Mouse (Mus musculus): ENCODE measurements around the gene Rpa2.

The Rpa2 gene

GRCm38 (mm10) chr4:132805146-132805545, 37.0 kb downstream of the Rpa2 start:
- no peak for DNase-seq

GRCm38 (mm10) chr4:132805599-132806197, 37.6 kb downstream of the Rpa2 start:
- DNase-seq = no peak

GRCm38 (mm10) chr4:132806620-132807191, 38.6 kb downstream of the Rpa2 start:
- no peak for DNase-seq

GRCm38 (mm10) chr4:132807771-132808641, 39.9 kb downstream of the Rpa2 start:
- DNase-seq = no peak

GRCm38 (mm10) chr4:132809621-132810020, 41.5 kb downstream of the Rpa2 start:
- DNase-seq = no peak

GRCm38 (mm10) chr4:132816404-132816803, 48.3 kb downstream of the Rpa2 start:
- no peak for DNase-seq

- no peak for DNase-seq
Observed at GRCm38 (mm10) chr4:132816855-132817254, 48.7 kb downstream of the Rpa2 start.

- DNase-seq = no peak
Observed at GRCm38 (mm10) chr4:132818442-132818841, 50.3 kb downstream of the Rpa2 start.

GRCm38 (mm10) chr4:132823614-132824366, 55.7 kb downstream of the Rpa2 start:
- peak; percentile 77 for DNase-seq
